Mouse (Mus musculus) ES-E14 (cell line): ENCODE data around the gene Tcf25. TPM values are rescaled to one million over a fixed set of nuclear protein-coding genes. Genes with fewer than 3 reads are reported as not detected.

Experiments
- DNase-seq: peaks from one replicate; pipeline ENCODE4 v3.0.0-alpha.2; 2013; ENCODE audit warnings: low read depth, low spot score
- H3K27ac ChIP-seq: 2 replicates; pipeline ENCODE4 v1.5.1; 2012; ENCODE audit warnings: low read depth, mild to moderate bottlenecking, low read length, moderate library complexity, mixed read lengths; ENCODE audit not compliant: poor library complexity, insufficient read depth, severe bottlenecking
- H3K36me3 ChIP-seq: 2 replicates; pipeline ENCODE4 v1.6.1; 2012; ENCODE audit warnings: mild to moderate bottlenecking, low read length, moderate library complexity, mixed read lengths; ENCODE audit not compliant: control insufficient read depth, poor library complexity, insufficient read depth, severe bottlenecking
- H3K4me1 ChIP-seq, 2 experiments: fragments of 150-350 bp in 1 of 2; sonication (generic) in 1 of 2; 2 replicates each; pipeline ENCODE4 v1.6.1; 2012; ENCODE audit warnings: low read length in 2 of 2, mild to moderate bottlenecking in 1 of 2, mixed read lengths in 1 of 2; ENCODE audit not compliant: control insufficient read depth in 2 of 2, insufficient read depth in 2 of 2, poor library complexity in 1 of 2
- H3K4me3 ChIP-seq, 2 experiments: fragments of 150-350 bp in 1 of 2; sonication (generic) in 1 of 2; 2 replicates each; pipeline ENCODE4 v1.5.1; 2012; ENCODE audit warnings: low read length in 2 of 2, low read depth in 1 of 2, mild to moderate bottlenecking in 1 of 2, mixed read lengths in 1 of 2; ENCODE audit not compliant: insufficient read depth in 1 of 2, poor library complexity in 1 of 2, severe bottlenecking in 1 of 2
- H3K9ac ChIP-seq: 2 replicates; pipeline ENCODE4 v1.6.1; 2012; ENCODE audit warnings: low read depth, mild to moderate bottlenecking, low read length, mixed read lengths; ENCODE audit not compliant: poor library complexity, insufficient read depth, severe bottlenecking
- H3K9me3 ChIP-seq: fragments of 150-350 bp; sonication (generic); 2 replicates; pipeline ENCODE4 v1.6.1; 2012; ENCODE audit warnings: low read depth, mild to moderate bottlenecking, low read length; ENCODE audit not compliant: control insufficient read depth, insufficient read depth
- CHD2 ChIP-seq: IDR thresholded peaks from 2 replicates; pipeline ENCODE4 v1.6.1; 2014; ENCODE audit warnings: mild to moderate bottlenecking, low read depth, low read length, inconsistent platforms
- HCFC1 ChIP-seq: IDR thresholded peaks from 2 replicates; pipeline ENCODE4 v1.6.1; 2012; ENCODE audit warnings: low read length, inconsistent platforms, borderline replicate concordance; ENCODE audit not compliant: insufficient read depth
- MAFK ChIP-seq: IDR thresholded peaks from 2 replicates; pipeline ENCODE4 v1.6.1; 2014; ENCODE audit warnings: mild to moderate bottlenecking, low read depth, low read length, inconsistent platforms; ENCODE audit not compliant: insufficient read depth
- ZC3H11A ChIP-seq: IDR thresholded peaks from 2 replicates; pipeline ENCODE4 v1.6.1; 2012; ENCODE audit warnings: low read depth, mild to moderate bottlenecking, inconsistent platforms, low read length, borderline replicate concordance
- ZNF384 ChIP-seq: IDR thresholded peaks from 2 replicates; pipeline ENCODE4 v1.6.1; 2012; ENCODE audit warnings: low read depth, low read length, inconsistent platforms
- in situ Hi-C, 2 experiments: fragments of 600-800 bp; cut with MboI; formaldehyde crosslinking; loops; one replicate each; pipeline ENCODE4 v1.15.1; 2025; ENCODE audit warnings: low sequenced_read_pairs in 2 of 2, inconsistent platforms in 1 of 2; ENCODE audit not compliant: unreplicated experiment in 2 of 2
- total RNA-seq: library from RNA; depleted of rRNA; stranded (reverse); fragments of 300-350 nt; gene quantifications from 2 replicates; pipeline ENCODE4 v1.2.3, GENCODE M21; 2012

Gene Tcf25
- total RNA-seq, 1 experiment: 114 TPM

GRCm38 (mm10) chr8:123361082-123361739 is 12.3 kb upstream of the Tcf25 start:
- Histone ChIP-seq H3K27ac (no peak overlapping the region), H3K4me3 (no peak overlapping the region), H3K9ac (no peak overlapping the region), H3K36me3 (peaks cover 20% of the 10 kb centered on the region; the same call in 1 of the 2 replicates), H3K4me1 (no peaks in the 10 kb centered on the region; a peak in 1 of 4 replicates), H3K9me3 (no peaks in the 10 kb centered on the region)
- no peak for DNase-seq
- TF ChIP-seq ZC3H11A (peak; percentile 44; the same call in 1 of the 2 replicates), ZNF384 (no peak), MAFK (no peak)
- in situ Hi-C loops: no loop called here

GRCm38 (mm10) chr8:123374239-123374578 is 656 bp downstream of the Tcf25 start:
- H3K9me3 ChIP-seq: no peaks in the 10 kb centered on the region
- TF ChIP-seq CHD2 (0 out of 2 replicates have a peak, but pooled peaks have one; percentile 19), ZNF384 (no peak)
- peak overlapping the region; percentile 88 for H3K9ac ChIP-seq
- H3K4me1 ChIP-seq: peaks cover 3 to 27% of the 10 kb centered on the region in 2 experiments; a peak in 2 of 4 replicates
- peaks cover 4% of the 10 kb centered on the region; the same call in 1 of the 2 replicates for H3K36me3 ChIP-seq
- H3K4me3 ChIP-seq: peak overlapping the region; percentile 72 to 86
- DNase-seq: peak; percentile 95
- in situ Hi-C loops: no loop called here
- peak overlapping the region; percentile 84 for H3K27ac ChIP-seq

- H3K36me3 ChIP-seq: peaks cover 4% of the 10 kb centered on the region; the same call in 1 of the 2 replicates
- peaks cover 3 to 27% of the 10 kb centered on the region in 2 experiments; a peak in 2 of 4 replicates for H3K4me1 ChIP-seq
- H3K27ac ChIP-seq: 0 out of 2 replicates have a peak overlapping the region, but pooled peaks have one; percentile 6
- TF ChIP-seq HCFC1: no peak
- no peak for TF ChIP-seq CHD2
- no peak for TF ChIP-seq ZNF384
- TF ChIP-seq ZC3H11A: no peak
- no peak for TF ChIP-seq MAFK
- in situ Hi-C loops: no loop called here
- peak overlapping the region; percentile 12; the same call in 1 of the 2 replicates for H3K9ac ChIP-seq
- no peaks in the 10 kb centered on the region for H3K9me3 ChIP-seq
- no peak for DNase-seq
- H3K4me3 ChIP-seq: no peak overlapping the region; a peak in 1 of 4 replicates
Observed at GRCm38 (mm10) chr8:123375701-123376100, 2.1 kb downstream of the Tcf25 start.

- TF ChIP-seq CHD2: no peak
- TF ChIP-seq HCFC1: no peak
- no peak for TF ChIP-seq ZC3H11A
- no peak for TF ChIP-seq MAFK
- TF ChIP-seq ZNF384: no peak
- no peak for DNase-seq
- in situ Hi-C loops: no loop called here
- Histone ChIP-seq H3K9ac (peak overlapping the region; percentile 55), H3K4me3 (no peak overlapping the region; a peak in 1 of 4 replicates), H3K4me1 (peaks cover 3 to 27% of the 10 kb centered on the region in 2 experiments; a peak in 2 of 4 replicates), H3K27ac (peak overlapping the region; percentile 18), H3K36me3 (peaks cover 4% of the 10 kb centered on the region; the same call in 1 of the 2 replicates), H3K9me3 (no peaks in the 10 kb centered on the region)
Observed at GRCm38 (mm10) chr8:123376106-123376505, 2.6 kb downstream of the Tcf25 start.

GRCm38 (mm10) chr8:123381711-123382110 is 8.2 kb downstream of the Tcf25 start:
- no peak overlapping the region for H3K4me3 ChIP-seq
- no peak overlapping the region for H3K9ac ChIP-seq
- peaks cover 35% of the 10 kb centered on the region for H3K36me3 ChIP-seq
- 0 out of 4 replicates have a peak, but pooled peaks cover 0 to under 1% of the 10 kb centered on the region in 2 experiments for H3K4me1 ChIP-seq
- TF ChIP-seq MAFK: no peak
- TF ChIP-seq HCFC1: no peak
- no peak for TF ChIP-seq ZNF384
- TF ChIP-seq ZC3H11A: no peak
- no peak for TF ChIP-seq CHD2
- no peaks in the 10 kb centered on the region for H3K9me3 ChIP-seq
- in situ Hi-C loops: no loop called here
- DNase-seq: no peak
- no peak overlapping the region for H3K27ac ChIP-seq
